Mouse (Mus musculus) cerebellum, adult 9-11 months (tissue): Measurements from ENCODE around the gene Eftud2.
A peak's percentile ranks its signal among the peaks of the same experiment; 100 is the strongest.

Experiments
- DNase-seq: peaks from one replicate; pipeline ENCODE4 v3.0.0; 2022

Gene Eftud2

GRCm38 (mm10) chr11:102874801-102875334, 5.9 kb downstream of the Eftud2 start:
- peak; percentile 82 for DNase-seq

GRCm38 (mm10) chr11:102864272-102864671, 16.5 kb downstream of the Eftud2 start:
- DNase-seq = no peak

GRCm38 (mm10) chr11:102859933-102860332, 20.9 kb downstream of the Eftud2 start:
- DNase-seq = peak; percentile 38

- DNase-seq = no peak
Observed at GRCm38 (mm10) chr11:102858951-102859350, 21.8 kb downstream of the Eftud2 start.

GRCm38 (mm10) chr11:102855941-102856340, 24.8 kb downstream of the Eftud2 start:
- no peak for DNase-seq

- no peak for DNase-seq
Observed at GRCm38 (mm10) chr11:102853760-102854159, 27.0 kb downstream of the Eftud2 start.

- DNase-seq = peak; percentile 59
Observed at GRCm38 (mm10) chr11:102851883-102852282, 28.9 kb downstream of the Eftud2 start.

- no peak for DNase-seq
Observed at GRCm38 (mm10) chr11:102845926-102846325, 34.9 kb downstream of the Eftud2 start.

GRCm38 (mm10) chr11:102838616-102839150, 42.1 kb downstream of the Eftud2 start:
- DNase-seq = no peak

GRCm38 (mm10) chr11:102838126-102838525, 42.7 kb downstream of the Eftud2 start:
- no peak for DNase-seq

- no peak for DNase-seq
Observed at GRCm38 (mm10) chr11:102837385-102837784, 43.4 kb downstream of the Eftud2 start.

GRCm38 (mm10) chr11:102836146-102836545, 44.6 kb downstream of the Eftud2 start:
- no peak for DNase-seq

GRCm38 (mm10) chr11:102835549-102835948, 45.2 kb downstream of the Eftud2 start, which contains the start of gene Higd1b:
TSS of gene Higd1b (plus strand) at chr11:102835849.
- DNase-seq = no peak

- no peak for DNase-seq
Observed at GRCm38 (mm10) chr11:102834219-102834618, 46.6 kb downstream of the Eftud2 start.

GRCm38 (mm10) chr11:102832700-102833297, 48.0 kb downstream of the Eftud2 start:
- DNase-seq = no peak

- no peak for DNase-seq
Observed at GRCm38 (mm10) chr11:102830276-102830675, 50.5 kb downstream of the Eftud2 start.

GRCm38 (mm10) chr11:102827097-102827496, 53.7 kb downstream of the Eftud2 start:
- DNase-seq = no peak

GRCm38 (mm10) chr11:102826476-102826875, 54.3 kb downstream of the Eftud2 start:
- DNase-seq = no peak

GRCm38 (mm10) chr11:102821231-102821630, 59.6 kb downstream of the Eftud2 start:
- no peak for DNase-seq

- DNase-seq = no peak
Observed at GRCm38 (mm10) chr11:102820432-102820831, 60.4 kb downstream of the Eftud2 start.

- DNase-seq = peak; percentile 14
Observed at GRCm38 (mm10) chr11:102819783-102820385, 60.9 kb downstream of the Eftud2 start.

GRCm38 (mm10) chr11:102819021-102819782, 61.6 kb downstream of the Eftud2 start, which contains the start of gene Gjc1:
TSS of gene Gjc1 (minus strand) at chr11:102819700.
- DNase-seq = peak; percentile 32
